Comparison of ENCODE assay signal across 17 mouse cellular contexts in the genomic region with DNA sequence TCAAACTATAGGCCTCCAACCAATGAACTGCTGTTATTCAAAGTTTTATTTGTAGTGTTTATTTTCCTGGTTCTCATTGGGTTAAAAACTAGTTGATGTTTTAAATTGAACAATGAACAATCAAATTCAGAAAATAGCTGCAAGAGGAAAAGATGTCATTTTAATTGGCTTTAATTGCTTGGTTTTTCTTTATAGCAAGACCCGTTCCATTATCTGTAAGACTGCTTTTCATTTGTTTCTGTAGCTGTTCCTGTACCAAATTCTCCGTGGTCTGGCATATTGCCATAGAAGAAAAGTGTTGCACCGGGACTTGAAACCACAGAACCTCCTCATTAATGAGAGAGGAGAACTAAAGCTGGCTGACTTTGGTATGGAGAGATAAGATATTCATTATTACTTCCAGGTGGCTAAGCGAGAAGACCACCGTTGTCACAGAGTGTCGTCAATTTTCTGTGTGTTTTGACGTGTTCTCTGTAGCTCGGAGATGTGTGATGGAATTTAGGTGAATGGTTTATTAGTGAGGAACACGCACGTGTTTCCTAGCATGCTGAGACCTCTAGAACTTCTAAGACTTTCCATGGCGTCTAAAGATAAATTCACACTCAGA.
DNase-seq lines count a peak whose midpoint lies in the region; ATAC-seq lines count a peak whose summit lies in the region.
"Had no signal": no experiment of that assay in that cellular context is flagged by ENCODE, and none has a peak within 500 bp of the region (broad histone marks: within the 10 kb centered on the region; RNA-seq: fewer than 3 reads in every experiment).

No protein-coding gene starts in this region.

- H3K9me3 ChIP-seq in embryonic facial prominence, embryonic 14.5 days (ENCODE audit: control insufficient read depth, low read length), result no peaks in the 10 kb centered on the region
- no peaks in the 10 kb centered on the region for H3K9me3 ChIP-seq in embryonic facial prominence, embryonic 10.5 days
- H3K9me3 ChIP-seq: embryonic facial prominence, embryonic 13.5 days; hindbrain, embryonic 10.5 days; liver, embryonic 13.5 days had no signal

- peak overlapping the region; percentile 35; the same call in 1 of the 2 replicates for H3K27ac ChIP-seq in embryonic facial prominence, embryonic 14.5 days (replicated peaks; ENCODE audit: low read depth, low read length)
- H3K27ac ChIP-seq in embryonic facial prominence, embryonic 10.5 days (replicated peaks), result no peak overlapping the region
- H3K27ac ChIP-seq: hindbrain, embryonic 10.5 days; liver, embryonic 13.5 days had no signal

- no peaks in the 10 kb centered on the region for H3K27me3 ChIP-seq in embryonic facial prominence, embryonic 14.5 days (replicated peaks; ENCODE audit: control insufficient read depth, insufficient read depth, low read length)
- no peaks in the 10 kb centered on the region for H3K27me3 ChIP-seq in embryonic facial prominence, embryonic 10.5 days (replicated peaks; ENCODE audit: low read depth, poor library complexity, severe bottlenecking)
- H3K27me3 ChIP-seq: embryonic facial prominence, embryonic 13.5 days; liver, embryonic 13.5 days had no signal

- peaks cover 51% of the 10 kb centered on the region for H3K36me3 ChIP-seq in embryonic facial prominence, embryonic 14.5 days (ENCODE audit: control insufficient read depth, insufficient read depth, low read length)
- H3K36me3 ChIP-seq in embryonic facial prominence, embryonic 10.5 days (replicated peaks), result peaks cover 65% of the 10 kb centered on the region

- no peaks in the 10 kb centered on the region for H3K4me1 ChIP-seq in embryonic facial prominence, embryonic 14.5 days (ENCODE audit: control insufficient read depth, insufficient read depth, low read length)
- no peaks in the 10 kb centered on the region for H3K4me1 ChIP-seq in embryonic facial prominence, embryonic 10.5 days
- H3K4me1 ChIP-seq: hindbrain, embryonic 10.5 days had no signal

- H3K4me2 ChIP-seq in embryonic facial prominence, embryonic 14.5 days (ENCODE audit: low read depth, low read length), result no peak overlapping the region
- H3K4me2 ChIP-seq: embryonic facial prominence, embryonic 13.5 days; liver, embryonic 13.5 days had no signal

- no peak overlapping the region for H3K9ac ChIP-seq in embryonic facial prominence, embryonic 14.5 days (ENCODE audit: low read depth, low read length)
- H3K9ac ChIP-seq: embryonic facial prominence, embryonic 13.5 days; liver, embryonic 13.5 days had no signal

- WGBS in embryonic facial prominence, embryonic 14.5 days, result 51% methylated on average over 11 of the region's 11 CpGs
- 89% methylated on average over 11 of the region's 11 CpGs for WGBS in embryonic facial prominence, embryonic 10.5 days

- no peak overlapping the region for H3K4me3 ChIP-seq in embryonic facial prominence, embryonic 14.5 days (ENCODE audit: low read depth, low read length)
- H3K4me3 ChIP-seq in embryonic facial prominence, embryonic 10.5 days, result no peak overlapping the region
- H3K4me3 ChIP-seq: embryonic facial prominence, embryonic 13.5 days; hindbrain, embryonic 10.5 days; liver, embryonic 13.5 days had no signal

- ATAC-seq in embryonic facial prominence, embryonic 14.5 days (ENCODE audit: low read depth), result no peak
- peak; percentile 69 to 77 for ATAC-seq in hematopoietic stem cell, adult 5-6 weeks (replicated peaks in 1 of 2; ENCODE audit: insufficient read depth in 1 of 2, low FRiP score in 2 of 2, low TSS enrichment in 1 of 2, low read depth in 1 of 2, poor library complexity in 2 of 2, severe bottlenecking in 2 of 2)
- ATAC-seq: forebrain, embryonic 14.5 days had no signal

- peak; percentile 43 for DNase-seq in embryonic facial prominence, embryonic 14.5 days (ENCODE audit: low spot score)
- no peak for DNase-seq in embryonic facial prominence, embryonic 10.5 days (ENCODE audit: low spot score)
- peak; percentile 61 for DNase-seq in 3T3-L1 (ENCODE audit: low read depth, low spot score)
- peak; percentile 54 for DNase-seq in MN1 (ENCODE audit: low spot score)
- no peak for DNase-seq in adrenal gland, adult 18-20 months (ENCODE audit: low spot score in 2 of 2)
- no peak for DNase-seq in urinary bladder, adult 18-20 months (ENCODE audit: low spot score in 2 of 2)
- DNase-seq in thymus, postnatal 10 days (ENCODE audit: low spot score in 2 of 2), result no peak
- DNase-seq: cerebellum, postnatal 36 days; kidney, adult 11 months; kidney, postnatal 10 days; liver, embryonic 13.5 days; lung, postnatal 10 days; right cerebral cortex, postnatal 14 days had no signal

Comparison
In these comparisons a context has a peak if more than half of its experiments do, and no peak if none do; other contexts are left out.
1. DNase-seq: peak in embryonic facial prominence, embryonic 14.5 days (single experiment), 3T3-L1 (single experiment) and MN1 (single experiment); none in embryonic facial prominence, embryonic 10.5 days (single experiment), adrenal gland, adult 18-20 months (0 of 2), urinary bladder, adult 18-20 months (0 of 2) and thymus, postnatal 10 days (0 of 2).